Mouse (Mus musculus): ENCODE data around the gene Wdr60.

DNA sequence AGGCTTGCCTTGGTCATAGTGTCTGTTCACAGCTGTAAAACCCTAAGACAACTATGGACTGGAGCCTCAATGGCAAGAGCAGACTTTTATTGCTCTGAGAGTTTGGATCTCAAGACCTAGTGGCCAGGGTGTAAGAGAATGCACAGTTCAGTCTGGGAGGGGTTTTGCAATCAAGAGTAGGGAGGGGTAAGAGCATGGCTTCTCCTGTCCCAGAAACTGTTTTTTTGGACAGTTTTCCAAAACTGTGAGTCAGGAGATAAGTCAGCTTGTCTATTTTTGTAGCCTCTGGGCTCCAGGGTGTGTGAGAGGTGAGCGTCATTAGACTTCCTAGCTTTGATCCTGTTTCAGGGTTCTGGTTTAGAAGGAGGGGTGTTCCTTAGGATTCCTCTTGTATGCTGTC is 15.7 kb upstream of the Wdr60 start:
- no peak for TF ChIP-seq USF1 (IDR thresholded peaks at IDR 0.05; ENCODE audit: low read depth)
- no peak for TF ChIP-seq POLR2A (IDR thresholded peaks at IDR 0.05; ENCODE audit: insufficient read length, low read depth)
- TF ChIP-seq CEBPB (IDR thresholded peaks at IDR 0.05; ENCODE audit: insufficient read depth, poor library complexity, severe bottlenecking): 0 out of 2 replicates have a peak, but pooled peaks have one; percentile 39
- TF ChIP-seq MAX (IDR thresholded peaks at IDR 0.05; ENCODE audit: low read depth): no peak
- TF ChIP-seq POLR2AphosphoS2 (IDR thresholded peaks at IDR 0.05; ENCODE audit: insufficient read length, low read depth): no peak
- TF ChIP-seq MYOG (IDR thresholded peaks at IDR 0.05; ENCODE audit: control insufficient read depth in 1 of 3, insufficient read depth in 1 of 3, insufficient read length in 2 of 3, low read depth in 2 of 3): no peak
